Mouse (Mus musculus): ENCODE results near the gene Mki67. TPM values are rescaled to one million over a fixed set of nuclear protein-coding genes. Genes with fewer than 3 reads are reported as not detected.

The Mki67 gene
- polyA plus RNA-seq, 1 experiment: 4.6 TPM

DNA sequence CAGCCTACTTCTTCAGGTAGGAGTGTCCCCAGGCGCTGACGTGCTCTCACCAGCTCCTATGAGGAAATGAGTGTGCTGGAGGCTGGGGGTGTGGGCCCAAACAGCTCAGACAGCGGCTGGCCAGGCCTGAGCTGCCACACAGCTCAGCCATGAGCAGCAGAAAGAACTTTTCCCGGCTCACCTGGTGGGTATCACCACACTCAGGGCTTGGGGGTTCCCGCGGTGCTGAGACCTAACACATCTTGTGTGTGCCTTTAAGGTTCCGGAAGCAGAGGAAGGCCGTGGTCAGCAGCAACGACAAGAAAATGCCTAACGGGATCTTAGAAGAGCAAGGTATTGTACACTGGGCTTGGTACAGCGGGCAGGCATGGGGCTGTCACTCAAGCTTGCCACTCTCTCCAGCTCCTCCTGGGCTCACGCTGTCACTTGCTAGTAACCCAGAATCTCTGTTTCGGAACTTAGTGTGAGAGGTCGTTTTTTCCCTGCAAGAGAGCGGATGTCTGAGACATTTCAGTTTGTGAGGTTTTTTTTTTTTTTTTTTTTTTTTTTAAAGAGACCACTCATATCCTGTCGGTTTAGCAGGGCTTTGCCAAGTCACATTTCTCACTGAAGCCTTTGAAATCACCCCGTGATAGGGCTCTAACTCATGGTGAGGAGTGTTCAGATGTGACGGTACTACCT, 64.2 kb downstream of the Mki67 start:
- Histone ChIP-seq H3K36me3 (ENCODE audit: control insufficient read depth, insufficient read depth, low read length) (peaks cover 3% of the 10 kb centered on the region; the same call in 1 of the 2 replicates), H3K4me1 (ENCODE audit: control insufficient read depth, insufficient read depth, insufficient read length) (peaks cover 38% of the 10 kb centered on the region; the same call in 1 of the 2 replicates), H3K4me3 (ENCODE audit: extremely low read depth, insufficient read depth, insufficient read length) (peak overlapping the region; percentile 70), H3K27me3 (ENCODE audit: control insufficient read depth, insufficient read depth, low read length) (no peaks in the 10 kb centered on the region), H3K27ac (ENCODE audit: insufficient read depth, low read length) (peak overlapping the region; percentile 89)
- TF ChIP-seq CTCF (IDR thresholded peaks at IDR 0.05; ENCODE audit: extremely low read depth, insufficient read depth, insufficient read length, insufficient replicate concordance) (no peak), POLR2A (IDR thresholded peaks at IDR 0.05; ENCODE audit: low read depth, low read length) (peak; percentile 48)
- peak; percentile 36 to 57 for DNase-seq (ENCODE audit: low read depth in 1 of 2, low spot score in 2 of 2)
- WGBS: 4% methylated on average over 18 of the region's 18 CpGs

DNA sequence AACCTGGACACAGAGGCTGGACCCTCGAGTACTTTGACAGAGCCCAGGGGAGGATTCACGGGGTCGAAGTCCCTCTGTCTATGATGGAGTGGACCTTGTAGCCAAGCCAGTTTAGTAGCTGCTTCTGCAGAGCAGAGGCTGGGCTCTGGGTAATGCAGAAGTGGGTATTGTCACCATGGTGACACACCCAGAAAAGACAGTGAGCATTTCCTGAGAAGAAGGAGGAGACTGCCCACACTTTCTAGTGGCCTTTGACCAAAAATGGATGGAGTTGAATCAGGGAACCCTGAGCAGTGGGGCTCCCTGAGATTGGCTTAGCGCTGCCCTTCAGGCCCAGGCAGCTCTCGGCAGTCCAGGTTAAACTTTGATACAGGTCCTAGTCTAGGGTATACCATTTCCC, 66.1 kb downstream of the Mki67 start:
- Histone ChIP-seq H3K4me3 (ENCODE audit: extremely low read depth, insufficient read depth, insufficient read length) (no peak overlapping the region), H3K27me3 (ENCODE audit: control insufficient read depth, insufficient read depth, low read length) (no peaks in the 10 kb centered on the region), H3K4me1 (ENCODE audit: control insufficient read depth, insufficient read depth, insufficient read length) (peaks cover 35% of the 10 kb centered on the region; the same call in 1 of the 2 replicates), H3K27ac (ENCODE audit: insufficient read depth, low read length) (no peak overlapping the region), H3K36me3 (ENCODE audit: control insufficient read depth, insufficient read depth, low read length) (peaks cover 2% of the 10 kb centered on the region; the same call in 1 of the 2 replicates)
- DNase-seq (ENCODE audit: low read depth in 1 of 2, low spot score in 2 of 2): no peak
- no peak for TF ChIP-seq POLR2A (IDR thresholded peaks at IDR 0.05; ENCODE audit: low read depth, low read length)
- no peak for TF ChIP-seq CTCF (IDR thresholded peaks at IDR 0.05; ENCODE audit: extremely low read depth, insufficient read depth, insufficient read length, insufficient replicate concordance)
- WGBS: 42% methylated on average over 5 of the region's 5 CpGs

GRCm38 (mm10) chr7:135649306-135649705, 66.9 kb downstream of the Mki67 start:
- Histone ChIP-seq H3K4me1 (ENCODE audit: control insufficient read depth, insufficient read depth, insufficient read length) (peaks cover 32% of the 10 kb centered on the region; the same call in 1 of the 2 replicates), H3K36me3 (ENCODE audit: control insufficient read depth, insufficient read depth, low read length) (peaks cover 2% of the 10 kb centered on the region; the same call in 1 of the 2 replicates), H3K27me3 (ENCODE audit: control insufficient read depth, insufficient read depth, low read length) (no peaks in the 10 kb centered on the region), H3K27ac (ENCODE audit: insufficient read depth, low read length) (no peak overlapping the region), H3K4me3 (ENCODE audit: extremely low read depth, insufficient read depth, insufficient read length) (no peak overlapping the region)
- no peak for DNase-seq (ENCODE audit: low read depth in 1 of 2, low spot score in 2 of 2)
- TF ChIP-seq POLR2A (IDR thresholded peaks at IDR 0.05; ENCODE audit: low read depth, low read length) (no peak), CTCF (IDR thresholded peaks at IDR 0.05; ENCODE audit: extremely low read depth, insufficient read depth, insufficient read length, insufficient replicate concordance) (no peak)
- WGBS: 74% methylated on average over 1 of the region's 1 CpGs

DNA sequence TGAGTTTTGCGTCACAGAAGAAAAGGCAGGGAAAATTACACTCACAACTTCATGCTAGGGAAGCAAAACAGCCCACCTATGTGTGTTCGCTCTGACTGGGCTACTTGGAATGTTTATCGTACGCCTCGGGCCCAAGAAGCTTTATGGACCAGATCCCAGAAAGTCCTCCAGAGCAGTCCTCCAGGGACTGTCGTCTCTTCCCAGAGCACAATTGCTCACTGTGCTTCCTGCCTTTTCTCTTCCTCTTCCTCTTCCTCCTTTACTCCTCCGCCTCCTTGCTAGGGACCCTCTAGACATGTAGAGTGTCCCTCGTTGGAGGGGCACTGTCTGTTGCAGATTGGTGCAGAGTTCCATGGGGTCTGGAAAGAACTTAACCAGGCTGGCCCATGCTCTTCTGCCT, 67.3 kb downstream of the Mki67 start:
- TF ChIP-seq CTCF (IDR thresholded peaks at IDR 0.05; ENCODE audit: extremely low read depth, insufficient read depth, insufficient read length, insufficient replicate concordance) (no peak), POLR2A (IDR thresholded peaks at IDR 0.05; ENCODE audit: low read depth, low read length) (no peak)
- H3K36me3 ChIP-seq (ENCODE audit: control insufficient read depth, insufficient read depth, low read length): peaks cover 2% of the 10 kb centered on the region; the same call in 1 of the 2 replicates
- H3K4me1 ChIP-seq (ENCODE audit: control insufficient read depth, insufficient read depth, insufficient read length): peaks cover 32% of the 10 kb centered on the region; the same call in 1 of the 2 replicates
- no peaks in the 10 kb centered on the region for H3K27me3 ChIP-seq (ENCODE audit: control insufficient read depth, insufficient read depth, low read length)
- WGBS: 82% methylated on average over 8 of the region's 8 CpGs
- DNase-seq (ENCODE audit: low read depth in 1 of 2, low spot score in 2 of 2): no peak
- no peak overlapping the region for H3K4me3 ChIP-seq (ENCODE audit: extremely low read depth, insufficient read depth, insufficient read length)
- H3K27ac ChIP-seq (ENCODE audit: insufficient read depth, low read length): no peak overlapping the region

- Histone ChIP-seq H3K27ac (ENCODE audit: insufficient read depth, low read length) (peak overlapping the region; percentile 85), H3K27me3 (ENCODE audit: control insufficient read depth, insufficient read depth, low read length) (no peaks in the 10 kb centered on the region), H3K36me3 (ENCODE audit: control insufficient read depth, insufficient read depth, low read length) (peaks cover 2% of the 10 kb centered on the region; the same call in 1 of the 2 replicates), H3K4me1 (ENCODE audit: control insufficient read depth, insufficient read depth, insufficient read length) (peaks cover 19% of the 10 kb centered on the region; the same call in 1 of the 2 replicates), H3K4me3 (ENCODE audit: extremely low read depth, insufficient read depth, insufficient read length) (no peak overlapping the region; the same call in 1 of the 2 replicates)
- TF ChIP-seq POLR2A (IDR thresholded peaks at IDR 0.05; ENCODE audit: low read depth, low read length): no peak
- no peak for TF ChIP-seq CTCF (IDR thresholded peaks at IDR 0.05; ENCODE audit: extremely low read depth, insufficient read depth, insufficient read length, insufficient replicate concordance)
- 57% methylated on average over 6 of the region's 6 CpGs for WGBS
- no peak for DNase-seq (ENCODE audit: low read depth in 1 of 2, low spot score in 2 of 2)
Observed at GRCm38 (mm10) chr7:135646976-135647375, 69.2 kb downstream of the Mki67 start.

GRCm38 (mm10) chr7:135644452-135644851, 71.7 kb downstream of the Mki67 start:
- Histone ChIP-seq H3K4me3 (ENCODE audit: extremely low read depth, insufficient read depth, insufficient read length) (no peak overlapping the region), H3K27ac (ENCODE audit: insufficient read depth, low read length) (no peak overlapping the region), H3K4me1 (ENCODE audit: control insufficient read depth, insufficient read depth, insufficient read length) (no peaks in the 10 kb centered on the region), H3K27me3 (ENCODE audit: control insufficient read depth, insufficient read depth, low read length) (no peaks in the 10 kb centered on the region), H3K36me3 (ENCODE audit: control insufficient read depth, insufficient read depth, low read length) (peaks cover 2% of the 10 kb centered on the region; the same call in 1 of the 2 replicates)
- no peak for DNase-seq (ENCODE audit: low read depth in 1 of 2, low spot score in 2 of 2)
- 96% methylated on average over 1 of the region's 1 CpGs for WGBS
- TF ChIP-seq POLR2A (IDR thresholded peaks at IDR 0.05; ENCODE audit: low read depth, low read length) (no peak), CTCF (IDR thresholded peaks at IDR 0.05; ENCODE audit: extremely low read depth, insufficient read depth, insufficient read length, insufficient replicate concordance) (no peak)

Measured in spleen, adult 2 months (tissue).